Mouse (Mus musculus) cerebellum, adult 2 months (tissue): ENCODE data around the gene Zdhhc12.

ENCODE experiments used
- CTCF ChIP-seq: fragments of 200-500 bp; IDR thresholded peaks from 2 replicates; pipeline ENCODE4 v1.5.1; 2011; ENCODE audit warnings: low read depth, mild to moderate bottlenecking, control low read depth, low read length, moderate library complexity, borderline replicate concordance; ENCODE audit not compliant: insufficient read depth
- POLR2A ChIP-seq: fragments of 200-500 bp; IDR thresholded peaks from 2 replicates; pipeline ENCODE4 v1.6.1; 2011; ENCODE audit warnings: low read length, control low read depth, borderline replicate concordance; ENCODE audit not compliant: insufficient read depth

DNA sequence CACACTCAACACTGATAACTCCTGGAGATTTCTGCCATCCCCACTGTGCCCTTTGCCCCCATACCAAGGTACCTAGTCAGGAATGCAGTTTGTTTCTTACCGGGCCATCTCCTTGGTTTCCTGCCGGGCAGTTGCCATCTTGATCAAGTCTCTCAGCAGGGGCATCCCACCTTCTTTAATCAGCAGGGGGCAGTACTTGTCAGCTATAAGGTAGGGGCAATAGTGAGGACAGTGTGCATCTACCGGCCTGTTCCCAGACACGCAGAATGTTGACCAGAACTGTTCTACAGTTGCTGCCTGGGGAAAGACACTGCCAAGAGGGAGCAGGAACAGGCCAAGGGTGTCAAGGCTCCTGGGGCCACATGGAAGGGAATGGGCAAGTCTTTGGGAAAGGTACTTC is 6.8 kb upstream of the Zdhhc12 start:
- TF ChIP-seq CTCF (no peak), POLR2A (no peak)
